Mouse (Mus musculus): ENCODE results near the gene Brox.

DNA sequence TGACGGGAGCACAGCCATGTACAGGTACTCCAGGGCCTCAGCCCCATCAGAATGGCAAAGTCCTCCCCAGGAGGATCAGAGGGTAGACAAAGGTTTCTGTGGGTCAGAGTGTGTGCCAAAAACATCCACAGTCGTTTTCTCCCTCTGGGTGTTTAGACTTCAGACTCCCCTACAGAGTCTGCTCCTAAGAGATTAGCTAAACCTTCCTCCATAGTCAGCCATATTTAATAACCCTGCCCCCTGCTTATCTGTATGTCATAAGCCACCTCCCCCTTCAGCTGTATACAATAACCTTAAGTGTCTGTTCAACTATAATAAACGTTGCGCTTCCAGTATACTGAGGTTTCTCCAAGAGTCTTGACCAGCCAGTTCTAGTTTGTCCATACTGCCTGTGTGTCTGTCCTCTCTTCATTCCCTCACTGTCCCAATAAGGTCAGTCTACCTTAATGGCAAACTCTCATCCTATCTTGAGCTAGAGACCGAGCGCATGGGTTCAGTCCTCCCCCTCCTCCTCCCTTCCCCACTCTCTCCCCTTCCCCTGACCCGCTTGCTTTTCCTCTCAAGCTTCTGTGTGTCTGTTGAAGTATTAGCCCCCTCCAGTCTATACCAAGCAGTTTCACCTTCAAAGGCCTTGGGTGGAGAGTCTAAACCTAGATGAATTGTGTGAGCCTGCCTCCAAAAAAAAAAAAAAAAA lies 63.9 kb downstream of the Brox start:
- TF ChIP-seq MYOG (IDR thresholded peaks at IDR 0.05; ENCODE audit: control insufficient read depth in 1 of 3, insufficient read depth in 1 of 3, insufficient read length in 2 of 3, low read depth in 2 of 3) (no peak), POLR2A (IDR thresholded peaks at IDR 0.05; ENCODE audit: insufficient read length, low read depth) (no peak), E2F4 (IDR thresholded peaks at IDR 0.05; ENCODE audit: insufficient read depth) (no peak), TCF3 (IDR thresholded peaks at IDR 0.05; ENCODE audit: insufficient read length, low read depth) (no peak), USF1 (IDR thresholded peaks at IDR 0.05; ENCODE audit: low read depth) (no peak), CEBPB (IDR thresholded peaks at IDR 0.05; ENCODE audit: insufficient read depth, poor library complexity, severe bottlenecking) (no peak), SRF (IDR thresholded peaks at IDR 0.05; ENCODE audit: control insufficient read depth, insufficient read length, low read depth) (no peak), MAX (IDR thresholded peaks at IDR 0.05; ENCODE audit: low read depth) (no peak), POLR2AphosphoS2 (IDR thresholded peaks at IDR 0.05; ENCODE audit: insufficient read length, low read depth) (no peak)
